Mouse (Mus musculus) left cerebral cortex, postnatal 14 days (tissue): ENCODE measurements around the gene Pla2g4a. TPM values are rescaled to one million over a fixed set of nuclear protein-coding genes. Genes with fewer than 3 reads are reported as not detected.

ENCODE experiments used
- total RNA-seq, 2 experiments: library from RNA; stranded (reverse); gene quantifications; 2 replicates each; pipeline ENCODE4 v1.2.3; 2021

Gene Pla2g4a
- total RNA-seq, 2 experiments from 2014 or later = 1.7 to 2.6 TPM

Other genes with a start within 250 kb of the Pla2g4a start
- 1 to 10 TPM; 5.8 to 8.7 TPM for gene Ptgs2, start 138.7 kb upstream of the Pla2g4a start, total RNA-seq